8 mouse cellular contexts compared by ENCODE assay signal in the genomic region with DNA sequence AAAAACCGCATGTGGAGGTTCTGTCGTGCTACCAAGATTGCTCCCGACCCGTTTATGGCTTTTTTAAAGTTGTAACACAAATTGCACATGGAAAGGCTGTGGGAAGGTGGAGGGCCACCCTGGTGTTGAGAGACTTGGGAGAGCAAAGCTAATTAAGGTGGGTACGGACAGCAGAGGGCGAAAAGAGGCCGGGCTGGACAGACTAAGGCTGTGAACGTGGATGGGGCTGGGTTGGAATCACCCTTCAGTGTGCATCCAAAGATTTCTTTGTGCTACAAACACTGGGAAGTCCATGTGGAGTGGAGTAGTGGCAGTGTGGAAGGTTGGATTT. TPM values are rescaled to one million over a fixed set of nuclear protein-coding genes. Genes with fewer than 3 reads are reported as not detected.
DNase-seq lines count a peak whose midpoint lies in the region; ATAC-seq and TF ChIP-seq lines count a peak whose summit lies in the region.

No protein-coding gene starts in this region.

- peaks cover 37% of the 10 kb centered on the region for H3K4me1 ChIP-seq in kidney, embryonic 15.5 days
- peaks cover 30% of the 10 kb centered on the region for H3K4me1 ChIP-seq in lung, embryonic 15.5 days

- H3K4me2 ChIP-seq in kidney, embryonic 15.5 days = peak overlapping the region; percentile 69
- H3K4me2 ChIP-seq in lung, embryonic 15.5 days = peak overlapping the region; percentile 68

- WGBS in kidney, embryonic 15.5 days = under 1% methylated on average over 8 of the region's 8 CpGs
- under 1% methylated on average over 8 of the region's 8 CpGs for WGBS in lung, embryonic 15.5 days

- peak; percentile 80 for DNase-seq in 3T3-L1 (ENCODE audit: low read depth, low spot score)
- no peak for DNase-seq in Patski (ENCODE audit: low read depth, low spot score)
- DNase-seq in embryo, embryonic 10.5 days (ENCODE audit: low spot score) = peak; percentile 80
- DNase-seq in heart, adult 9 months (ENCODE audit: low spot score in 2 of 2) = peak; percentile 78 to 82
- DNase-seq in ovary, adult 18-20 months (ENCODE audit: low spot score) = peak; percentile 62
- peak; percentile 51 to 70 for DNase-seq in urinary bladder, postnatal 4 days (ENCODE audit: low spot score in 2 of 2)

- peak overlapping the region; percentile 83 for H3K9ac ChIP-seq in kidney, embryonic 15.5 days
- peak overlapping the region; percentile 71 for H3K9ac ChIP-seq in lung, embryonic 15.5 days

- CTCF ChIA-PET in Patski (lab: Charles Lee) = interaction anchor here (1.4 to 3.4 kb wide), 2 partner anchors 41 to 50 kb away, joined by 3 to 19 read pairs; no protein-coding TSS in a partner anchor

- ATAC-seq in Patski = peak; percentile 56
- peak; percentile 64 for ATAC-seq in kidney, embryonic 15.5 days (replicated peaks; ENCODE audit: low FRiP score)
- peak; percentile 58 for ATAC-seq in lung, embryonic 15.5 days (ENCODE audit: borderline replicate concordance, extremely low read depth, low FRiP score, low TSS enrichment)

- H3K4me3 ChIP-seq in kidney, embryonic 15.5 days (replicated peaks) = peak overlapping the region; percentile 89
- H3K4me3 ChIP-seq in lung, embryonic 15.5 days = peak overlapping the region; percentile 98

- H3K27ac ChIP-seq in kidney, embryonic 15.5 days = peak overlapping the region; percentile 100
- peak overlapping the region; percentile 99 for H3K27ac ChIP-seq in lung, embryonic 15.5 days

- POLR2A ChIA-PET in Patski (lab: Charles Lee) = no interaction called here

- in situ Hi-C loops in Patski (cut with MboI; ENCODE audit: low pct_unique_long_range_greater_than_20kb) = no loop called here

- H3K36me3 ChIP-seq in kidney, embryonic 15.5 days = no peaks in the 10 kb centered on the region
- no peaks in the 10 kb centered on the region for H3K36me3 ChIP-seq in lung, embryonic 15.5 days

- TF ChIP-seq CTCF in Patski (IDR thresholded peaks at IDR 0.05) = peak; percentile 62

- H3K9me3 ChIP-seq in kidney, embryonic 15.5 days (replicated peaks) = no peaks in the 10 kb centered on the region
- no peaks in the 10 kb centered on the region for H3K9me3 ChIP-seq in lung, embryonic 15.5 days

- H3K27me3 ChIP-seq in Patski = no peaks in the 10 kb centered on the region
- H3K27me3 ChIP-seq in kidney, embryonic 15.5 days = no peaks in the 10 kb centered on the region
- H3K27me3 ChIP-seq in lung, embryonic 15.5 days = no peaks in the 10 kb centered on the region

RNA-seq across cellular contexts. Expression of a gene that starts 0.4 kb away (rescaled TPM):
- 3.8 TPM for polyA plus RNA-seq in Patski (2021)
- 4.0 and 4.4 TPM in 2 replicates for polyA plus RNA-seq in kidney, embryonic 15.5 days (2015; fragmentation: Nextera tagmentation; extraction: Ambion mirVana)
- polyA plus RNA-seq in lung, embryonic 15.5 days (2015; fragmentation: Nextera tagmentation; extraction: Ambion mirVana) = 1.1 and 1.5 TPM in 2 replicates

RNA-seq across cellular contexts. Expression of a gene that starts 0.5 kb away (rescaled TPM):
- polyA plus RNA-seq in Patski (2021) = 47.3 TPM
- polyA plus RNA-seq in kidney, embryonic 15.5 days (2015; fragmentation: Nextera tagmentation; extraction: Ambion mirVana) = 124 and 125 TPM in 2 replicates
- 111 and 114 TPM in 2 replicates for polyA plus RNA-seq in lung, embryonic 15.5 days (2015; fragmentation: Nextera tagmentation; extraction: Ambion mirVana)

RNA-seq across cellular contexts. Expression of a gene that starts 35.4 kb away (rescaled TPM):
- polyA plus RNA-seq in Patski (2021) = 0.59 TPM
- 6.8 and 6.9 TPM in 2 replicates for polyA plus RNA-seq in kidney, embryonic 15.5 days (2015; fragmentation: Nextera tagmentation; extraction: Ambion mirVana)
- polyA plus RNA-seq in lung, embryonic 15.5 days (2015; fragmentation: Nextera tagmentation; extraction: Ambion mirVana) = 0.77 and 0.89 TPM in 2 replicates

RNA-seq across cellular contexts. Expression of a gene that starts 44.5 kb away (rescaled TPM):
- 26.5 TPM for polyA plus RNA-seq in Patski (2021)
- polyA plus RNA-seq in kidney, embryonic 15.5 days (2015; fragmentation: Nextera tagmentation; extraction: Ambion mirVana) = 25.8 and 26.6 TPM in 2 replicates
- 19.1 and 21.9 TPM in 2 replicates for polyA plus RNA-seq in lung, embryonic 15.5 days (2015; fragmentation: Nextera tagmentation; extraction: Ambion mirVana)
